Mouse (Mus musculus) thymus, adult 2 months (tissue): Measurements from ENCODE around the gene Lipo2. TPM values are rescaled to one million over a fixed set of nuclear protein-coding genes. Genes with fewer than 3 reads are reported as not detected.
A peak's percentile ranks its signal among the peaks of the same experiment; 100 is the strongest.
"Not testable (repeated sequence)": the region's sequence is repeated elsewhere in the genome, so short reads cannot be mapped to it uniquely, and the experiment has no call there.

ENCODE experiments used
- DNase-seq: peaks from one replicate; pipeline ENCODE4 v3.0.0; 2021
- H3K27ac ChIP-seq: fragments of 200-500 bp; 2 replicates; pipeline ENCODE4 v1.5.1; 2012; ENCODE audit warnings: low read length, control low read depth; ENCODE audit not compliant: control insufficient read depth, insufficient read depth
- H3K27me3 ChIP-seq: fragments of 200-500 bp; 2 replicates; pipeline ENCODE4 v1.6.1; 2012; ENCODE audit warnings: mild to moderate bottlenecking, low read length, moderate library complexity, mixed read lengths; ENCODE audit not compliant: control insufficient read depth, insufficient read depth
- H3K36me3 ChIP-seq: fragments of 200-500 bp; 2 replicates; pipeline ENCODE4 v1.6.1; 2012; ENCODE audit warnings: mild to moderate bottlenecking, low read length, moderate library complexity; ENCODE audit not compliant: control insufficient read depth, insufficient read depth
- H3K4me1 ChIP-seq: fragments of 200-500 bp; replicated peaks from 2 replicates; pipeline ENCODE4 v1.6.1; 2012; ENCODE audit warnings: low read length; ENCODE audit not compliant: control insufficient read depth, insufficient read depth
- H3K4me3 ChIP-seq: fragments of 200-500 bp; 2 replicates; pipeline ENCODE4 v1.5.1; 2012; ENCODE audit warnings: mild to moderate bottlenecking, low read length, control low read depth, moderate library complexity; ENCODE audit not compliant: control insufficient read depth, insufficient read depth
- CTCF ChIP-seq: fragments of 200-500 bp; IDR thresholded peaks from 2 replicates; pipeline ENCODE4 v1.5.1; 2012; ENCODE audit warnings: mild to moderate bottlenecking, control low read depth, low read length, moderate library complexity, borderline replicate concordance; ENCODE audit not compliant: control insufficient read depth, poor library complexity, insufficient read depth; ENCODE audit errors: extremely low read depth
- POLR2A ChIP-seq: fragments of 200-500 bp; IDR thresholded peaks from 2 replicates; pipeline ENCODE4 v1.6.1; 2012; ENCODE audit warnings: mild to moderate bottlenecking, low read length, control low read depth, moderate library complexity; ENCODE audit not compliant: control insufficient read depth, poor library complexity, insufficient read depth; ENCODE audit errors: extremely low read depth
- WGBS: fragments of 180-500 bp; shearing (Covaris S2); methylation state at CpG from one replicate; pipeline ENCODE4 v1.1.7; 2018; 5-methylcytosine and 5-hydroxymethylcytosine counted together
- polyA plus RNA-seq: library from polyadenylated mRNA; depleted of rRNA; stranded (reverse); fragments of >200 nt; gene quantifications from 2 replicates; pipeline ENCODE4 v1.2.3, GENCODE M21; 2012; rRNA removed

Lipo2 gene
- polyA plus RNA-seq = not detected in 2 replicates

DNA sequence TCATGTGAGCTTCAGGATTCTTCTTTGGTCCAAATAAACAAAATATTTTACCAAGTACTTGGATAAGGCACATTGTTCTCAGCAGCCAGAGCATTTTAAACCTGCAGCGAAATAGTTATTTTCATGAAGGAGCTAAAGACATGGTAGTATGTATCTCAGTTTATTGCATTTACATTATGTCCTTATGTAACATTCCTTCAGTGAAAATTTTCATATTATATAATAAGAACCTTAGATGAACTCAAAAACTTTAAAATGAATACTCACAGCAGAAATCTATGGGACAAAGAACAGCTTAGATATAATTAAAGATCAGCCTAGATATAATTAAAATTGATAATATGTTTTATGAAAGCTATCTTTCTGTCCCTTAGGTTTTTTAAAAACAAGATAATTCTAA is at the start of gene Lipo2:
TSS of gene Lipo2 (minus strand) at position 101 of the 400 bp plus-strand sequence.
- H3K36me3 ChIP-seq, H3K27ac ChIP-seq, H3K4me3 ChIP-seq, H3K27me3 ChIP-seq, DNase-seq, H3K4me1 ChIP-seq: not testable (repeated sequence)
- 93% methylated on average over 1 of the region's 1 CpGs for WGBS

- not testable (repeated sequence) for H3K36me3 ChIP-seq
Measured at GRCm38 (mm10) chr19:33787359-33787758, 36.2 kb upstream of the Lipo2 start, which contains the start of gene Lipo1. TSS of gene Lipo1 (minus strand) at chr19:33787459.

GRCm38 (mm10) chr19:33786576-33787277 is 35.6 kb upstream of the Lipo2 start:
- no peak overlapping the region for H3K27ac ChIP-seq
- H3K4me1 ChIP-seq = no peaks in the 10 kb centered on the region

More at GRCm38 (mm10) chr19:33787359-33787758, 36.2 kb upstream of the Lipo2 start, which contains the start of gene Lipo1:
- H3K4me1 ChIP-seq, H3K27ac ChIP-seq, H3K4me3 ChIP-seq, H3K27me3 ChIP-seq, DNase-seq: not testable (repeated sequence)

GRCm38 (mm10) chr19:33761287-33762086 is 10.3 kb upstream of the Lipo2 start, which contains the start of gene Lipo3:
TSS of gene Lipo3 (minus strand) at chr19:33761951.
- not testable (repeated sequence) for H3K4me1 ChIP-seq, H3K4me3 ChIP-seq, H3K36me3 ChIP-seq, H3K27me3 ChIP-seq, H3K27ac ChIP-seq
- WGBS = 49% methylated on average over 13 of the region's 41 CpGs
- DNase-seq = peak; percentile 14

More at GRCm38 (mm10) chr19:33786576-33787277, 35.6 kb upstream of the Lipo2 start:
- WGBS = 93% methylated on average over 12 of the region's 12 CpGs
- H3K4me3 ChIP-seq = no peak overlapping the region
- TF ChIP-seq POLR2A = no peak
- TF ChIP-seq CTCF = no peak
- DNase-seq = no peak
- no peaks in the 10 kb centered on the region for H3K27me3 ChIP-seq
- H3K36me3 ChIP-seq = no peaks in the 10 kb centered on the region

Other genes with a start within 250 kb of the Lipo2 start
- not detected in 2 replicates for gene Lipo4, start 233.6 kb downstream of the Lipo2 start, polyA plus RNA-seq
- not detected in 2 replicates for gene Gm8978, start 126.1 kb downstream of the Lipo2 start, polyA plus RNA-seq
- 4.1 TPM in 2 replicates for gene Lipo3, start 10.6 kb upstream of the Lipo2 start, polyA plus RNA-seq
- not detected in 2 replicates for gene Lipo1, start 36.1 kb upstream of the Lipo2 start, polyA plus RNA-seq
- 0.22 TPM in 1 of 2 replicates, not detected in the other for gene Lipf, start 209.8 kb upstream of the Lipo2 start, polyA plus RNA-seq